Mouse (Mus musculus) limb, embryonic 10.5 days (tissue): ENCODE data around the gene Lima1. TPM values are rescaled to one million over a fixed set of nuclear protein-coding genes. Genes with fewer than 3 reads are reported as not detected.
A peak's percentile ranks its signal among the peaks of the same experiment; 100 is the strongest.
"Not testable (repeated sequence)": the region's sequence is repeated elsewhere in the genome, so short reads cannot be mapped to it uniquely, and the experiment has no call there.

Source experiments
- DNase-seq: peaks from one replicate; pipeline ENCODE4 v3.0.0-alpha.2; 2017; ENCODE audit warnings: low spot score
- H3K27ac ChIP-seq: fragments of 300-500 bp; sonication (generic); 2 replicates; pipeline ENCODE4 v1.5.1; 2016; ENCODE audit warnings: mild to moderate bottlenecking
- H3K27me3 ChIP-seq: fragments of 300-500 bp; sonication (generic); 2 replicates; pipeline ENCODE4 v1.6.1; 2016; ENCODE audit warnings: low read depth, mild to moderate bottlenecking; ENCODE audit not compliant: poor library complexity, severe bottlenecking
- H3K36me3 ChIP-seq: fragments of 300-500 bp; sonication (generic); 2 replicates; pipeline ENCODE4 v1.6.1; 2016; ENCODE audit warnings: mild to moderate bottlenecking, moderate library complexity
- H3K4me1 ChIP-seq: fragments of 300-500 bp; sonication (generic); 2 replicates; pipeline ENCODE4 v1.6.1; 2016
- H3K4me3 ChIP-seq: fragments of 300-500 bp; sonication (generic); 2 replicates; pipeline ENCODE4 v1.5.1; 2016; ENCODE audit warnings: mild to moderate bottlenecking, moderate library complexity
- H3K9me3 ChIP-seq: fragments of 300-500 bp; sonication (generic); replicated peaks from 2 replicates; pipeline ENCODE4 v1.6.1; 2016; ENCODE audit warnings: mild to moderate bottlenecking
- WGBS: fragments of 180-500 bp; shearing (Covaris S2); methylation state at CpG from one replicate; pipeline ENCODE4 v1.1.7; 2016; 5-methylcytosine and 5-hydroxymethylcytosine counted together
- polyA plus RNA-seq: library from polyadenylated mRNA; unstranded; fragments of >200 nt; fragmentation: Nextera tagmentation; extraction: Ambion mirVana; gene quantifications from 2 replicates; pipeline ENCODE4 v1.2.1, GENCODE M21; 2016

Gene Lima1
- 56.8 and 70.8 TPM in 2 replicates for polyA plus RNA-seq

GRCm38 (mm10) chr15:99875334-99875869 is at the start of gene Lima1:
Gene Lima1 (minus strand): TSS chr15:99875456.
- Histone ChIP-seq H3K36me3 (no peaks in the 10 kb centered on the region), H3K27ac (peak within 1 kb of the TSS; percentile 56), H3K4me1 (peaks cover 16% of the 10 kb centered on the region), H3K9me3 (no peaks in the 10 kb centered on the region), H3K4me3 (peak within 1 kb of the TSS; percentile 77), H3K27me3 (peaks cover 12% of the 10 kb centered on the region)
- DNase-seq, result peak; percentile 95
- WGBS, result 2% methylated on average over 38 of the region's 38 CpGs

GRCm38 (mm10) chr15:99919601-99920158 is 44.4 kb upstream of the Lima1 start:
- DNase-seq, result no peak
- Histone ChIP-seq H3K27ac (no peak overlapping the region), H3K27me3 (no peaks in the 10 kb centered on the region), H3K36me3 (no peaks in the 10 kb centered on the region), H3K9me3 (no peaks in the 10 kb centered on the region), H3K4me1 (no peaks in the 10 kb centered on the region), H3K4me3 (no peak overlapping the region)
- 90% methylated on average over 15 of the region's 15 CpGs for WGBS

GRCm38 (mm10) chr15:99917264-99917663 is 42.0 kb upstream of the Lima1 start:
- no peak for DNase-seq
- Histone ChIP-seq H3K4me1 (no peaks in the 10 kb centered on the region), H3K36me3 (no peaks in the 10 kb centered on the region), H3K27ac (no peak overlapping the region), H3K4me3 (no peak overlapping the region), H3K9me3 (no peaks in the 10 kb centered on the region), H3K27me3 (no peaks in the 10 kb centered on the region)
- WGBS, result 90% methylated on average over 3 of the region's 3 CpGs

GRCm38 (mm10) chr15:99914613-99915012 is 39.4 kb upstream of the Lima1 start:
- Histone ChIP-seq H3K4me1 (no peaks in the 10 kb centered on the region), H3K27me3 (no peaks in the 10 kb centered on the region), H3K36me3 (no peaks in the 10 kb centered on the region), H3K4me3 (no peak overlapping the region), H3K9me3 (no peaks in the 10 kb centered on the region), H3K27ac (no peak overlapping the region)
- WGBS, result 84% methylated on average over 5 of the region's 5 CpGs
- no peak for DNase-seq

GRCm38 (mm10) chr15:99911785-99912184 is 36.5 kb upstream of the Lima1 start:
- no peak for DNase-seq
- no peaks in the 10 kb centered on the region for H3K36me3 ChIP-seq
- WGBS, result 96% methylated on average over 4 of the region's 4 CpGs
- no peak overlapping the region for H3K4me3 ChIP-seq
- H3K27ac ChIP-seq, result no peak overlapping the region
- no peaks in the 10 kb centered on the region for H3K27me3 ChIP-seq
- H3K4me1 ChIP-seq, result no peaks in the 10 kb centered on the region
- no peaks in the 10 kb centered on the region for H3K9me3 ChIP-seq

GRCm38 (mm10) chr15:99909339-99909996 is 34.2 kb upstream of the Lima1 start:
- H3K9me3 ChIP-seq, result not testable (repeated sequence)
- WGBS, result 42% methylated on average over 14 of the region's 14 CpGs
- DNase-seq, result peak; percentile 46

GRCm38 (mm10) chr15:99907514-99907913 is 32.3 kb upstream of the Lima1 start:
- no peak overlapping the region for H3K4me3 ChIP-seq
- H3K4me1 ChIP-seq, result no peaks in the 10 kb centered on the region
- no peaks in the 10 kb centered on the region for H3K9me3 ChIP-seq
- H3K27me3 ChIP-seq, result no peaks in the 10 kb centered on the region
- H3K27ac ChIP-seq, result no peak overlapping the region
- H3K36me3 ChIP-seq, result no peaks in the 10 kb centered on the region
- 87% methylated on average over 1 of the region's 1 CpGs for WGBS
- no peak for DNase-seq

More at GRCm38 (mm10) chr15:99909339-99909996, 34.2 kb upstream of the Lima1 start:
- not testable (repeated sequence) for H3K27ac ChIP-seq, H3K4me1 ChIP-seq, H3K27me3 ChIP-seq, H3K36me3 ChIP-seq, H3K4me3 ChIP-seq

- no peaks in the 10 kb centered on the region for H3K9me3 ChIP-seq
- no peak for DNase-seq
- WGBS, result 84% methylated on average over 4 of the region's 4 CpGs
- no peaks in the 10 kb centered on the region for H3K36me3 ChIP-seq
- H3K4me3 ChIP-seq, result no peak overlapping the region
- no peaks in the 10 kb centered on the region for H3K4me1 ChIP-seq
- H3K27me3 ChIP-seq, result no peaks in the 10 kb centered on the region
- no peak overlapping the region for H3K27ac ChIP-seq
Measured at GRCm38 (mm10) chr15:99907041-99907440, 31.8 kb upstream of the Lima1 start.

GRCm38 (mm10) chr15:99904841-99905240 is 29.6 kb upstream of the Lima1 start:
- Histone ChIP-seq H3K27ac (no peak overlapping the region), H3K4me1 (no peaks in the 10 kb centered on the region), H3K36me3 (no peaks in the 10 kb centered on the region), H3K4me3 (no peak overlapping the region), H3K27me3 (no peaks in the 10 kb centered on the region), H3K9me3 (no peaks in the 10 kb centered on the region)
- WGBS, result 90% methylated on average over 9 of the region's 9 CpGs
- no peak for DNase-seq

GRCm38 (mm10) chr15:99904333-99904732 is 29.1 kb upstream of the Lima1 start:
- WGBS, result 11% methylated on average over 4 of the region's 4 CpGs
- peak; percentile 71 for DNase-seq
- no peaks in the 10 kb centered on the region for H3K4me1 ChIP-seq
- no peaks in the 10 kb centered on the region for H3K9me3 ChIP-seq
- H3K27me3 ChIP-seq, result no peaks in the 10 kb centered on the region
- no peaks in the 10 kb centered on the region for H3K36me3 ChIP-seq
- H3K4me3 ChIP-seq, result no peak overlapping the region
- H3K27ac ChIP-seq, result no peak overlapping the region; the same call in 1 of the 2 replicates

- 81% methylated on average over 5 of the region's 5 CpGs for WGBS
- Histone ChIP-seq H3K27me3 (no peaks in the 10 kb centered on the region), H3K4me3 (no peak overlapping the region), H3K27ac (0 out of 2 replicates have a peak overlapping the region, but pooled peaks have one; percentile 36), H3K4me1 (no peaks in the 10 kb centered on the region), H3K36me3 (no peaks in the 10 kb centered on the region), H3K9me3 (no peaks in the 10 kb centered on the region)
- no peak for DNase-seq
Measured at GRCm38 (mm10) chr15:99903227-99903626, 28.0 kb upstream of the Lima1 start.

- WGBS, result 76% methylated on average over 5 of the region's 5 CpGs
- Histone ChIP-seq H3K4me1 (no peaks in the 10 kb centered on the region), H3K4me3 (no peak overlapping the region), H3K27ac (no peak overlapping the region), H3K9me3 (no peaks in the 10 kb centered on the region), H3K27me3 (no peaks in the 10 kb centered on the region), H3K36me3 (no peaks in the 10 kb centered on the region)
- DNase-seq, result no peak
Measured at GRCm38 (mm10) chr15:99902786-99903185, 27.5 kb upstream of the Lima1 start.

GRCm38 (mm10) chr15:99896621-99897020 is 21.4 kb upstream of the Lima1 start:
- Histone ChIP-seq H3K4me1 (peaks cover 9% of the 10 kb centered on the region), H3K4me3 (no peak overlapping the region), H3K27ac (peak overlapping the region; percentile 57; the same call in 1 of the 2 replicates), H3K9me3 (no peaks in the 10 kb centered on the region), H3K27me3 (no peaks in the 10 kb centered on the region), H3K36me3 (no peaks in the 10 kb centered on the region)
- DNase-seq, result no peak
